Mouse (Mus musculus) forebrain, postnatal 0 days (tissue): ENCODE results near the gene Zfp580. TPM values are rescaled to one million over a fixed set of nuclear protein-coding genes. Genes with fewer than 3 reads are reported as not detected.

Experiments used
- ATAC-seq: fragments of 200-750 bp; cut with Nextera tagmentation; 2 replicates; pipeline ENCODE4 v1.8.0; 2017; ENCODE audit warnings: mild to moderate bottlenecking, moderate library complexity
- DNase-seq: peaks from one replicate; pipeline ENCODE4 v3.0.0-alpha.2; 2015
- H3K27ac ChIP-seq: fragments of 300-500 bp; sonication (generic); 2 replicates; pipeline ENCODE4 v1.5.1; 2014; ENCODE audit warnings: low read depth, mild to moderate bottlenecking, antibody characterized with exemption, low read length, moderate library complexity, mixed read lengths
- H3K27me3 ChIP-seq: fragments of 300-500 bp; sonication (generic); 2 replicates; pipeline ENCODE4 v1.6.1; 2014; ENCODE audit warnings: mild to moderate bottlenecking, low read length, mixed read lengths; ENCODE audit not compliant: insufficient read depth
- H3K36me3 ChIP-seq: fragments of 300-500 bp; sonication (generic); 2 replicates; pipeline ENCODE4 v1.6.1; 2014; ENCODE audit warnings: mild to moderate bottlenecking, moderate library complexity; ENCODE audit not compliant: insufficient read depth
- H3K4me1 ChIP-seq: fragments of 300-500 bp; sonication (generic); 2 replicates; pipeline ENCODE4 v1.6.1; 2014; ENCODE audit warnings: antibody characterized with exemption; ENCODE audit not compliant: insufficient read depth
- H3K4me2 ChIP-seq: fragments of 300-500 bp; sonication (generic); 2 replicates; pipeline ENCODE4 v1.6.1; 2014; ENCODE audit warnings: low read depth, mild to moderate bottlenecking, moderate library complexity
- H3K4me3 ChIP-seq: fragments of 300-500 bp; sonication (generic); 2 replicates; pipeline ENCODE4 v1.5.1; 2014; ENCODE audit warnings: low read depth, low read length, mixed read lengths
- H3K9ac ChIP-seq: fragments of 300-500 bp; sonication (generic); 2 replicates; pipeline ENCODE4 v1.6.1; 2014; ENCODE audit warnings: mild to moderate bottlenecking
- H3K9me3 ChIP-seq: fragments of 300-500 bp; sonication (generic); 2 replicates; pipeline ENCODE4 v1.6.1; 2016; ENCODE audit warnings: low read length
- CTCF ChIP-seq: sonication (generic); IDR thresholded peaks from 2 replicates; pipeline ENCODE4 v1.5.1; 2016; ENCODE audit warnings: antibody characterized with exemption, control low read depth, low read depth
- WGBS: fragments of 180-500 bp; shearing (Covaris S2); extraction: QIAGEN DNeasy Blood & Tissue Kit; methylation state at CpG from one replicate; pipeline ENCODE4 v1.1.7; 2014; 5-methylcytosine and 5-hydroxymethylcytosine counted together
- polyA plus RNA-seq: library from polyadenylated mRNA; unstranded; fragments of >200 nt; fragmentation: Nextera tagmentation; extraction: Ambion mirVana; gene quantifications from 2 replicates; pipeline ENCODE4 v1.2.1, GENCODE M21; 2015
- total RNA-seq: library from RNA; depleted of rRNA; stranded (reverse); fragments of >200 nt; gene quantifications from 2 replicates; pipeline ENCODE4 v1.2.3, GENCODE M21; 2014

Gene Zfp580
- total and polyA plus RNA-seq, 2 experiments from 2014 or later: 42.1 to 132 TPM

DNA sequence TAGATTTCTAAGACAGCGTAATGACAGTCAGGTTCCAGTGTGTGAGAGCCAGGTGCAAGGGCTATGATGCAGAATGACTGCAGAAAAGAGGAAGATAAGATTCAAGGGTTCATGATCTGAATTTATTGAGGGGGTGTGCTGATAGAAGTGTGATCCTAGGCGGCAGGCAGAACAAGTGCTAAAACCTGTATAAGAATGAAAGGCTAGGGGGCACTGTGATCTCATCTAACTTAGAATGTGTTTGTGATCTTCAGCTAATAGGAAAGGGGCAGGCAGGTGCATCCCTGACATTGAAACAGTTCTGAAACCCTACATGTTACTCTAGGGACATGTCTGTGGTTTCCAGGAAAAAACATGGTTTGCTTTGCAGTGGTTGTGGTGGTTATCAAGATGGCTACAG is 5.2 kb upstream of the Zfp580 start:
- Histone ChIP-seq H3K36me3 (peaks cover 3% of the 10 kb centered on the region; the same call in 1 of the 2 replicates), H3K4me2 (no peak overlapping the region), H3K27me3 (no peaks in the 10 kb centered on the region), H3K4me3 (no peak overlapping the region), H3K9ac (no peak overlapping the region), H3K4me1 (peaks cover 4% of the 10 kb centered on the region; the same call in 1 of the 2 replicates), H3K27ac (no peak overlapping the region), H3K9me3 (no peaks in the 10 kb centered on the region)
- no peak for ATAC-seq
- peak; percentile 6; the same call in 1 of the 2 replicates for TF ChIP-seq CTCF
- no peak for DNase-seq
- WGBS: 65% methylated on average over 2 of the region's 2 CpGs

- peaks cover 4% of the 10 kb centered on the region; the same call in 1 of the 2 replicates for H3K4me1 ChIP-seq
- H3K27me3 ChIP-seq: no peaks in the 10 kb centered on the region
- H3K4me3 ChIP-seq: no peak overlapping the region
- 30% methylated on average over 2 of the region's 2 CpGs for WGBS
- H3K4me2 ChIP-seq: no peak overlapping the region
- ATAC-seq: no peak
- H3K9me3 ChIP-seq: no peaks in the 10 kb centered on the region
- H3K9ac ChIP-seq: no peak overlapping the region
- peak; percentile 52 for DNase-seq
- peak; percentile 41 for TF ChIP-seq CTCF
- no peaks in the 10 kb centered on the region for H3K36me3 ChIP-seq
- no peak overlapping the region for H3K27ac ChIP-seq
These were observed 4.0 kb upstream of the Zfp580 start for GRCm38 (mm10) chr7:5047313-5047712.

- 4% methylated on average over 12 of the region's 12 CpGs for WGBS
- ATAC-seq (no peak), DNase-seq (no peak)
- Histone ChIP-seq H3K4me2 (peak overlapping the region; percentile 86), H3K4me3 (peak overlapping the region; percentile 87), H3K27me3 (peaks cover 8% of the 10 kb centered on the region), H3K27ac (no peak overlapping the region; the same call in 1 of the 2 replicates), H3K4me1 (peaks cover 31% of the 10 kb centered on the region), H3K9ac (peak overlapping the region; percentile 87), H3K36me3 (no peaks in the 10 kb centered on the region), H3K9me3 (no peaks in the 10 kb centered on the region)
- TF ChIP-seq CTCF: no peak
These were observed 1.1 kb downstream of the Zfp580 start for GRCm38 (mm10) chr7:5052438-5052837.

DNA sequence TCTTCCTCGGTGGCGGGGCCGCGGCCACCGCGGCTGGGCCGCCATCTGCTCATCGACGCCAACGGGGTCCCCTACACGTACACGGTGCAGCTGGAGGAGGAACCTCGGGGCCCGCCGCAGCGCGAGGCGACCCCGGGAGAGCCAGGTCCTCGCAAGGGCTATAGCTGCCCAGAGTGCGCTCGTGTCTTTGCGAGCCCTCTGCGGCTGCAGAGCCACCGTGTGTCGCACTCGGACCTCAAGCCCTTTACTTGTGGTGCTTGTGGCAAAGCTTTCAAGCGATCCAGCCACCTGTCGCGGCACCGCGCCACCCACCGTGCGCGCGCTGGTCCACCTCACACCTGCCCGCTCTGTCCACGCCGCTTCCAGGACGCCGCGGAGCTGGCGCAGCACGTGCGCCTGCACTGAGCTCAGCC is 1.6 kb downstream of the Zfp580 start:
- H3K4me1 ChIP-seq: peaks cover 36% of the 10 kb centered on the region
- H3K9ac ChIP-seq: peak overlapping the region; percentile 87
- H3K27ac ChIP-seq: no peak overlapping the region; the same call in 1 of the 2 replicates
- peak overlapping the region; percentile 86 for H3K4me2 ChIP-seq
- no peak for DNase-seq
- peaks cover 8% of the 10 kb centered on the region for H3K27me3 ChIP-seq
- no peaks in the 10 kb centered on the region for H3K36me3 ChIP-seq
- no peak for TF ChIP-seq CTCF
- ATAC-seq: no peak
- no peaks in the 10 kb centered on the region for H3K9me3 ChIP-seq
- 11% methylated on average over 45 of the region's 45 CpGs for WGBS
- peak overlapping the region; percentile 87 for H3K4me3 ChIP-seq

- H3K27me3 ChIP-seq: peaks cover 8% of the 10 kb centered on the region
- H3K9me3 ChIP-seq: no peaks in the 10 kb centered on the region
- no peaks in the 10 kb centered on the region for H3K36me3 ChIP-seq
- ATAC-seq (no peak), DNase-seq (peak; percentile 72)
- peak overlapping the region; percentile 87 for H3K4me3 ChIP-seq
- whole genome bisulfite sequencing: 11% methylated on average over 32 of the region's 32 CpGs
- peak overlapping the region; percentile 87 for H3K9ac ChIP-seq
- H3K27ac ChIP-seq: peak overlapping the region; percentile 62; the same call in 1 of the 2 replicates
- TF ChIP-seq CTCF: no peak
- peaks cover 38% of the 10 kb centered on the region for H3K4me1 ChIP-seq
- H3K4me2 ChIP-seq: peak overlapping the region; percentile 86
These were observed 2.3 kb downstream of the Zfp580 start for GRCm38 (mm10) chr7:5053456-5054179.

- peak overlapping the region; percentile 73 for H3K4me2 ChIP-seq
- H3K27me3 ChIP-seq: peaks cover 8% of the 10 kb centered on the region
- 4% methylated on average over 53 of the region's 55 CpGs for WGBS
- peak overlapping the region; percentile 65 for H3K4me3 ChIP-seq
- TF ChIP-seq CTCF: no peak
- H3K27ac ChIP-seq: peak overlapping the region; percentile 77
- no peaks in the 10 kb centered on the region for H3K36me3 ChIP-seq
- H3K9ac ChIP-seq: peak overlapping the region; percentile 95
- peak; percentile 18 for ATAC-seq
- peak; percentile 87 for DNase-seq
- H3K9me3 ChIP-seq: no peaks in the 10 kb centered on the region
- peaks cover 44% of the 10 kb centered on the region for H3K4me1 ChIP-seq
These were observed 5.4 kb downstream of the Zfp580 start for GRCm38 (mm10) chr7:5056651-5057263.

DNA sequence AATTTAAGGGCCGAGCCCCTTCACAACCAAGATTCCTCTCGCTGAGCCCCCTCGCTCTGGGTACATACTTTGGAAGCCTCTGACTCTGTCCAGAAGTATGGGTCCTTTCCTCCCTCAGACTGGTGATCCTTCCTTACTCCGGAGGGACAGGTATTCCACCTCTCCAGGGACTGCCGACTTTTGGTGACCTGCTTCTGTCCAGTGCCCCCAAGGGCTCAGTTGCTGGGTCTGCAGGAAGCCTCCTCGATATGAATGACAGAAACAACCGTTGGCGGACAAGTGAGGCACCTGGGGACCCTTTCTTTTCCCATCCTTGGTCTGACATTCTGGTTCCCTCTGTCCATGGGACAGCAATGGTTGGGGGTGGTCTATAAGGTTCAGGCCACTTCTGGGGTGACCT is 6.0 kb downstream of the Zfp580 start:
- WGBS: 36% methylated on average over 8 of the region's 8 CpGs
- H3K27me3 ChIP-seq: peaks cover 8% of the 10 kb centered on the region
- TF ChIP-seq CTCF: no peak
- H3K9me3 ChIP-seq: no peaks in the 10 kb centered on the region
- ATAC-seq (no peak), DNase-seq (no peak)
- H3K27ac ChIP-seq: peak overlapping the region; percentile 77
- peak overlapping the region; percentile 95 for H3K9ac ChIP-seq
- H3K4me3 ChIP-seq: peak overlapping the region; percentile 65
- H3K36me3 ChIP-seq: no peaks in the 10 kb centered on the region
- H3K4me2 ChIP-seq: peak overlapping the region; percentile 73
- H3K4me1 ChIP-seq: peaks cover 44% of the 10 kb centered on the region
